Mouse (Mus musculus): ENCODE data around the gene 4931429L15Rik.
A peak's percentile ranks its signal among the peaks of the same experiment; 100 is the strongest.

Gene 4931429L15Rik

DNA sequence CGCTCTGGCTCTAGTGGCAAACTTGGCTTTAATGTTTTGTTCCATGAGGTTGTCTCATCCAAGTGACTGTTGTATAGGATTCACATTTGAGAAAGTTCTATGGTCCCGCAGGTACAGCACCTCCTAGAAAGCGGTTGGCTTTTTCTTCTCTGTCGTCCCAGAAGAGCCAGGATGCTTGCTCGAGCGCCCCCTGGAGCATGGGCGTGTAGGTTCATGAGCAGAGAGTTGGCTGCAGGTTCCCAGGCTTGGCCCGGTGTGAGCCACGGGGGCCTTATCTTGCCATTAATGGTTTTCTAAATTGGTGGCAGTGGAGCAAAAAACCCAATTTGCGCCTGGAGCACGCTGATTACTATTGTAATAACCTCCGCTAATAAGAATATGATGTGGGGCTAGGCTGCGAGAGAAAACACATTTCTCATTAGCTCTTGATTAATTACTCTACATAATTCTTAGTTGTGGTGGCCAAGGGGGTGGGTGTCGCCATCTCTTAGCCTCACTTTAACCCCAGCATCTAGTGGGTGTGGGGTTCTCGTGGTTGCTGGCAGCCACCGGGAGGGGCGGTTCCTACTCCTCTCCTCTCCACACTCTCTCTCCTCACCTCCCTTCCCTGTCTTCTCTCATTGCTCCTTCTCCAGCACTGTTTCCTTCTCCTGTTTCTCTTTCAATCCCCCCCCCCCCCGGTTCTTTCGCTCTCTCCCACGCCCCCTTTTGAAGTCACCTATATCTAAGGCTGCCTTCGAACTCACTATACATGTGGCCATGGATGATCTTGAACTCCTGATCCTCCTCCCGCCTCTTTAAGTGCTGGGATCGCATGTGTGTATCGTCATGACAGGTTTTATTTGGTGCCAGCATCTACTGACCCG lies 8.2 kb upstream of the 4931429L15Rik start:
- no peak for DNase-seq

DNA sequence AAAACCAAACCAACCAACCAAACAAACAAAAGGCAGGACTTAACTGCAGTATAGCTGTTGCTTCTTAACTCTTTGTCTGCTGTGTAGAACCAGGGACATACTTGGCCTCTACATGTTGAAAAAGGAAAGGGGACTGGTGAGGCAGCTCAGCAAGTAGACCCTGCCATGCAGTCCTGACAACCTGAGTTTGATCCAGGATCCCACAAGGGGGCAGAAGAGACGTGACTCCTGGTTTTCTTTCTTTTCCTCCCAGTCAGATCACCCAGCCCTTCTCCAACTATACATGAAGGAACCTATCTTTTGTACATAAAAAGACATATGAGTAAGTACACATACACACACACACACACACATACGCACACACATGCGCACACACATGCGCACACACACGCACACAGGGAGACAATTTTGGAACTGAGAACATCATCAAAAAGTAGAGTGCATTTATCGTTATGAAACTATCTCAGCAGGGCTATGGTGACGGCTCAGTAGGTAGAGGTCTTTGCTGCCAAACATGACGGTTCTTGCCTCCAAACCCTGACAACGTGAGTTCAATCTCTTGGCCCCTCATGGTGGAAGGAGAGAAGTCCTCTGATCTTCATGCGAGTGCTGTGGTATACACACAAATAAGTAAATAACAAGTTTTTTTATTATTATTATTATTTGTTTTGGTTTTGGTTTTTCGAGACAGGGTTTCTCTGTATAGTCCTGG lies 7.1 kb upstream of the 4931429L15Rik start:
- no peak for DNase-seq

DNA sequence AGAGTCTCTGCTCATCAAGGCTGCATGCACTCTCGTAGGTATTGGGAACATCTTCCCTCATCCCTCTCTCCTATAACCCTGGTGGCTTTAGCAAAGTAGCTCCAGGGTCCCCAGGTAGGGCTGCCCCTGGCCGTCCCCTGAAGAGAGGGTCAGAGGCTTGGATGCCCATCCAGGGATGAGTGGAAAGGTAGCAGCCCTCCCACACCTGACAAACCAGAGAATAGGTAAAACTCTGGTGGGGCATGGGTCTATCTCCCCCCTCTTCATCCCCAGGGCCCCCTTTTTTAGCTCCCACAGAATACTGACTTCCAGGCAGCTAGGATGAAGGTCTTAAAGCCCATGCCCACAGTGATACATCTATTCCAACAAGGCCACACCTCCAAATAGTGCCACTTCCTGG lies 675 bp upstream of the 4931429L15Rik start:
- no peak for DNase-seq

DNA sequence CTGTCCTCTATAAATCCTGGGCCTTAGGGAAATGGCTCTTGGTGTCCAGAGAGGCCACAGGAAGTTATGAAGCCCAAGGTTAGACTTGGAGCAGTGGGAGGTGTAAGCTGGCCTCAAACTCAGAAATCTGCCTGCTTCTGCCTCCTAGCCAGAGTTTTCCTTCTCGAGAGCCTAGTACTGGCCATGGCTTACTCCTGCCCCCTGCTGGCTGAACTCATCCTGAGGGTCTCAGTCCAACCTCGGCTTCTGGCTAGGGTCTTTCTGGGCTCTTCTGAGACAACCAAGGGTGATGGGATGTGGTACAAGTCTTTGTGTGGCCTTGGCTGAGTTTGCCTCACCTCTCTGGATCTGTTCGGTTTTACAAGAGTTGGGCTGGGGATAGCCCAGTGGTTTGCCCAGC lies 1.8 kb downstream of the 4931429L15Rik start:
- no peak for DNase-seq

DNA sequence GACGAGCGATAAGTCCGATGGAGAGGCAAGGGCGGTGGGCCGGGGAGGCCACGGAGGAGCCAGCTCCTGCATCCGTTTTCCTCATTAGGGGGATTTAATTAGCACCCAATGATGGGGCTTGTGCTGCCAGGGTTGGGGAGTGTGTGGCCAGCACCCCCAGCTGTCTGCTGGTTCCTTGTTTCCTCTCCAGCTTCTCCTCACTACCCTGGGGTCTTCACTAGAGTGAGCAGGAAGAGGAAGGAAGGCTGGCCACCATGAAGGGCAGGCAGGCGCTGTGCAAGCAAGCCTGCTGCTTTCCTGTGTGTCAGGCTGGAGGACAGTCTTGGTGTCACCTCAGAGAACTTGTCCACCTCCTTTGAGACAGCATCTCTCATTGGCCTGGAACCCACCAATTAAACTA lies 2.9 kb downstream of the 4931429L15Rik start:
- DNase-seq, result no peak

DNA sequence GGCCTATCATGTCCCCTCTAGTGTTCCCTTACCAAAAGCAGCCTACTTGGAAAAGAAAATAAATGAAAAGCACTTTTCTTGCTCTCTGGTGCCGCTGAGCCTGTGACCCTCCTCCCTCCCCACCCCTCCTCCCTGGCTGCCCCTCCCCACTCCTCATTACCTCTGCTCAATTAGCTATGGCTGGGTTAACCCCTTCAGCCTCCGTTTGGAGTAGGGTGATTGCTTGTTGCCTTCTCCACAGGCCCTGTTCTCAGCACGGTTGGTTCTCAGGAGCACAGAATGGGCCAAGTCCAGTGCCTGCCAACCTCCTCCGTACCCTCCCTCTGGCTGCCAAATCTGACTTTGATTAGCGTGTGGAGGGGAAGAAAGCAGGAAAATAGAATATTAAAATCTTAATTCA lies 3.4 kb downstream of the 4931429L15Rik start:
- no peak for DNase-seq

DNA sequence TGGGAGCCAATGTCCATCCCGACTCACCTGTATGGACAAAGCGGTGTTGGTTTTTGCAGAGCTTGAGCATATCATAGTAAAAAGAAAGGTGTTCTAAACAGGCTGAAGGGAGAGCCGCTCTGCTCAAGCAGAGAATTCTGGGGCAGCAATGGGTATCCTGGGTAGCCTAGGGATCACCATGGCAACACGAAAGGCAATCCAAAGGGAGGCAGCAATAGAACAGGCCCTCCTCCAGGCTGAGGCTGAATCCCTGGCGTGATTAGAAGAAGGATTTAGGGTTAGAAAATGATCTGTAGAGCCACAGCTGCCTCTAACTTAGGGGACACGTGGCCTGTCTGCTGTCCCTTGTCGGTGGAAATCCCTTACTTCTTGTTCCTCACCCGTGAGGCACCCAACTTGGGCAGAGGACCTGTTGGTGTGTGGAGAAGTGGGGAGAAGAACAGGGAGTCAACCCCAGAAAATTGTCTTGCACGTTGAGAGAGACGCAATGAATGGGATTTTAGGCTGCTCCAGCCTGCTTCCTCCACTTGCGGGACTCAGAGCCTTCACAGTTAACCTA lies 3.9 kb downstream of the 4931429L15Rik start:
- DNase-seq, result peak; percentile 51

DNA sequence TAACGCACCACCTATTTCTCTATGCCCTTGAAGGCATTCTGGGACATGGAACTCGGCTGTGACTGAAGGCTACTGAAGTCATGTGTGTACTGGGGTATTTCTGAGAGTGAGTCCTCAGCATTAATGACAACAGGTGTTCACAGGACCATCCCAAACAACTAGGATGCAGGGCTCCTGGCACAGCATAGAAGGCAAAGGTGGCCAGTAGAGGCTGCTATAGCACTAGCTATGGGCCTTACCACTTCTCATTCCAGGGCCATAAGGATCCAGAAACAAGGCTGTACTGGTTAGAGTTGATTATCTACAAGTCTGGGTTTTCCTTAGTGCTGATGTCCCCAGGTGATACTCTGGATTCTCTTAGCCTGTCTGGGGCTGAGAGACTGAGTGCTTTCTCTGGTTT lies 4.9 kb downstream of the 4931429L15Rik start:
- no peak for DNase-seq

DNA sequence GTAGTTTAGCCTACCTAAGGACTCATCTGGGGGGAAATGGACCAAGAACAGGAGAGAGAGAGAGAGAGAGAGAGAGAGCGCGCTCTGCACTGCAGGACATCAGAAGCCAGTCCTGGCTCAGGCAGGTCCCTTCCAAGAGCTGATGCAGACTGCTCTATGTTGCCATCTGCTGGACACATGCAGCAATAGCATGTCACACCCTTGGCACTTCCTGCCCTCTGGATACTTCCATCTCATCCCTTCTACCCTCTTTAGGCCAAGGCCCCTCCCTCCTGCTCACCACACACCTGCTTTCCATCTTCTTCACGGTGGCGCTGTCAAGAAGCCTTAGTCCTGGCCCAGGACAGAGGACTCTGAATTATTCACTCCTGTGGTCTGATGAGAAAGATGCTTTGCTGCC lies 5.3 kb downstream of the 4931429L15Rik start:
- peak; percentile 60 for DNase-seq

DNA sequence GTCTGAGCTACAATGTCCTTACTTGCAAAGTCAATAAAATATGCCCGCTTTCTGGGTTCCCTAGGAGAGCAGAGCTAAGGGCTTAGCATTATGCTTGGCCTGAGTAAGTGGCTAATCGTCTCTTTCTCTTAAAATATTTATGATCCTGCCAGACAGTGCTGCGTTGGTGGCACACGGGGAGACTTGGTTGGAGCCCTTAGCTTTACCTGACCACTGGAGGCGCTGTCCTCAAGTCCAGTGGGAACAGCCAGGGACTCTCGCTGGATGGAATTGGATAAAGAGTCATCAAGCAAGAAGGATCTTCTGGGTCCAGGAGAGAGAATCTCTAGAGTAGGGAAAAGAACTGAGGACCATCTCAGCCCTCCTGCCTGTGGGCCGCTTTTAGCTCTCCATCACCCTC lies 10.7 kb downstream of the 4931429L15Rik start:
- DNase-seq, result no peak

DNA sequence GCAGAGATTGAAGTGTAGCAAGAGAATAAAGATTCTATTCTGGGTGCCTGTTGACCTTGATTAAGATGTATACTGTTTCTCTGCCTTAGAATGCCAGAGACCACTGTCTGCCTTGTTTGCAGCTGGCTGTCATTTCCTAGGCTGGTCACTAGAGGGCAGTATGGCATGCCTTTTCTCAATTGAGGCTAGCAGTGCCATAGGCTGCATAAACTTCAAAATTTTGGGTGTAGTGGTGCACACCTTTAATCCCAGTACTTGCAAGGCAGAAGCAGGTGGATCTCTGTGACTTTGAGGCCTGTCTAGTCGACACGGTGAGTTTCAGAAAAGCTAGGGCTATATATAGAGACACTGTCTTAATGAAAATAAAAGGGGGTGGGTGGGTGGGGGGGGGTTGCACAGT lies 17.6 kb downstream of the 4931429L15Rik start:
- peak; percentile 26 for DNase-seq

DNA sequence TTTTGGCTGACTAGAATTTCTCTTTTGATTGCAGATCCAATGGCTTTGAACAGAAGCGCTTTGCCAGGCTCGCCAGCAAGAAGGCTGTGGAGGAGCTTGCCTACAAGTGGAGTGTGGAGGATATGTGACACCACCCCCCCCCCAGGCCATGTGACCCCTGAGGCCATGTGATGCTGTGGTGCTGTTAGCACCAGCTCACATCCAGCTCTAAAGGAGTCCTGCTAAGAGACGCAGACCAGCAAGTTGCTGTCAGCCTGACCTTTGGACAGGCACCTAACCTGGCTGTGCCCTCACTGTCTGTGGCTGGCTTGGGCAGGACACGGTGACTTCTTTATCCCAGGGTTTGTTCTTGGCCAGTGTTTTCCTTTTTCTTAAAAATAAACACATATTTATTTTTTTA lies 21.4 kb downstream of the 4931429L15Rik start:
- DNase-seq, result no peak

DNA sequence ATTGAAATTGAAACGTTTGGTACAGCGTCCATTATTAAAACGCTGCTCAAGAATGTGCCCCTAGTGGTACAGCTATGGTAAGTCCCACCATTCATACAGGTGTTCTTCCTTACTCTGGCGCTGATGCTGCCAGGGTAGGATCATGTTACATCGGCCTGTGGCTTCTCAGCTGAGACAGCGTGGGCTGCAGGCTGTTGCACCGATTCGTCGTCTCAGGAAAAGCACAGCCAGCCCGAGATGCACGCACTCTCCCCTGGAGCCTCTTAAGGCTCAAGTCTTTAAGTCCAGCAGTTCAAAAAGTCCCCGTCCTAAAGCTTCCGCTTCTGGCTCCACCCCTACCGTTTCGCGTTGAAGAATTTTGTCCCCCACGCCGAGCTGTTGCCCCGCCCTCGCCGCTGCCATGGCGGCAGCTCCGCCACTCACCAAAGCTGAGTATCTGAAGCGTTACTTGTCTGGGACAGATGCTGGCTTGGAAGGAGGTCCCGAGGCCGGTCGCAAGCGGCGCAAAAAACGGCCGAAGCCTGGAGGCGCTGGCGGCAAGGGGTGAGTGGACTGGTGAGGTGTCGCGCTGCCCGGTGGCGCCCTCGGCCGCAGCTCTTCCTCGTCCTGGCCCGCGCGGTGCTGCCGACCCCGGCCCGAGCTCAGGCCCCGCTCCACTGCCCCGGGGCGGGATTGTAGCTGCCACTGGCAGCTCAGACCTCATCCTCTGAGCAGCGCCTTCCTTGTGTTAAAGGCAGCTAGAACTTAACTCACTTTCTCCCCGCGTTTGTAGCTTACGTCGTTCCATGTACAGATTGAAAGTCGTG lies 37.0 kb downstream of the 4931429L15Rik start, which contains the start of gene Bud13:
Gene Bud13 (plus strand): TSS at position 378 of the 806 bp plus-strand sequence.
- DNase-seq, result peak; percentile 93

DNA sequence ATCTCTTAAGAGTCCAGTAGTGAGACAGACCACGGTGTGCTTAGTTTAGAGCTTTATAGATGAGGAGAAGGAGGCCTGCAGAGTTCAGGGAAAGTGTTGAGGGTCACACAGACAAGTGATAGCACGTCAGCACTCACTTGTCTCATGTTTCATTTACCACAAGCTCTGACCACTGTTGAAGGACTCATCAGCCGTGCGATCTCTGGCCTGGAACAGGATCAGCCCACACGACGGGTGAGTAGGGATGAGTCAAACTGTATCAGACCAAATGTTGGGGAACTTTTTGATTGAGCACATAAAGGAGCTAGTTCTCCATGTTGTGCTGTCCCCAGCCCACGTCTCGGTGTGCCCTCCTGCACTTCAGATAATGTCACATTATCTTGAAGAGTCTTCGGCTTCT lies 45.3 kb downstream of the 4931429L15Rik start:
- DNase-seq, result no peak

DNA sequence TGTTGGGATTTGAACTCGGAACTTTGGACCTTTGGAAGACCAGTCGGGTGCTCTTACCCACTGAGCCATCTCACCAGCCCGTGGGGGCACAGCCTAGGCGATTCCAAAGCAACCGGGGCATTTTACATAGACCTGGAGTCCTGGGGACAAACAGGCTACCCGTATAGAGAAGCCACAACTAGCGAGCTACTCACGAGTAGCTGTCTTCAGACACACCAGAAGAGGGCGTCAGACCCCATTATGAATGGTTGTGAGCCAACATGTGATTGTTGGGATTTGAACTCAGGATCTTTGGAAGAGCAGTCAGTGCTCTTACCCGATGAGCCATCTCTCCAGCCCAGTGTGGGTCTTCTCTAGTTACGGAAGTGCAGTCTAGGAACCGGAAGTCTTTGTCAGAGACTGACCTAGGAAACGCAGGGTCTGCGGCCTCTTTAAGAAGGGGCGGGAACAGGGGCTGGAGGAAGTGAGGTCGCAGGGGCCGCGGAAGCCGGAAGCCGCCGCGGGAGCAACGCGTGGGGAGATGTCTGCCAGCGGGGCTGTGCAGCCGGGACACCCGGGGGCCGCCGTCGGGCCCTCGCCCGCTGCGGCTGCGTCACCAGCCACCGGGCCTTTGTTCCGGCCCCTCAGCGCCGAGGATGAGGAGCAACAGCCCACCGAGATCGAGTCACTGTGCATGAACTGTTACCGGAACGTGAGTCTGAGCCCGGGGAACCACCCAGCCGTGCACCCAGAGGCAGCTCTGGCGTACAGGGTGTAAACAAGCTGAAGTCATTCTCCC lies 46.9 kb downstream of the 4931429L15Rik start, which contains the start of gene Zpr1:
Gene Zpr1 (plus strand): TSS at position 388 of the 778 bp plus-strand sequence.
- peak; percentile 90 for DNase-seq

DNA sequence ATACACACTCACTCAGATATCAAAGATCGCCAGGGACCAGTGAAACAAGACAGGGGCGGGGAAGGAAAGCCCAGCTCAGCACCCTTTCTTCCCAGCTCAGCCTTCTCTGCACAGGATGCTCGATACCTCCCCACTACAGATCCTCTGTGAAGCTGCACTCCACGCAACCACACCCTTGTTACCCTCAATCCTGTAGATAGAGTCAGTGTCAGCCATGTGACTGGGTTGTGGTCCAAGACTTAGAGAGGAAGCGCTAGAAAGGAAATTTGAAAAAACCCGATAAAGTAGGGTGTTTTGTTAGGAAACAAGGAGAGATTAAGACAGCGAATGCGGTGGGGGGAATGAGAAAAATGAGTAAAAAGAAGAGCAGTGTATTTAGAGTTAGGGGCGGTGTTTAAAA lies 47.7 kb downstream of the 4931429L15Rik start:
- no peak for DNase-seq

DNA sequence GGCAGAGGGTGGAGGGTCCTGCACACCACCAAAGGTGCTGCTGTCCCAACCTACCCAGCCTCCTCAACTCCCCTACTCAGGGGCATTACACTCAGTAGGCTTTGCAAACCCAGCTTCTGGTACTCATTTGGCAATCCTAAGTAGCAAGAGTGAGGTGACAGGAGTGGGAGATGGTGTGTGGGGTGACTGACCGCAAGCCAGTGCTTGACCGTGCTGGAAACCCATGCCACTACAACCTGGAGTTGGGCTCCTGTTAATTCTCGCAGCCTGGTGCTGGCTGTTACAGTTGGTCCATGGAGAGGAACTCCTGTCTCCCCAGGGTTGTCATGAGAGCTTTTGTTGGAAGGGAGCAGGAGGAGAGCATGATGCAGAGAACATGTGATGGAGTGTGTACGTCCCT lies 49.0 kb downstream of the 4931429L15Rik start:
- no peak for DNase-seq

DNA sequence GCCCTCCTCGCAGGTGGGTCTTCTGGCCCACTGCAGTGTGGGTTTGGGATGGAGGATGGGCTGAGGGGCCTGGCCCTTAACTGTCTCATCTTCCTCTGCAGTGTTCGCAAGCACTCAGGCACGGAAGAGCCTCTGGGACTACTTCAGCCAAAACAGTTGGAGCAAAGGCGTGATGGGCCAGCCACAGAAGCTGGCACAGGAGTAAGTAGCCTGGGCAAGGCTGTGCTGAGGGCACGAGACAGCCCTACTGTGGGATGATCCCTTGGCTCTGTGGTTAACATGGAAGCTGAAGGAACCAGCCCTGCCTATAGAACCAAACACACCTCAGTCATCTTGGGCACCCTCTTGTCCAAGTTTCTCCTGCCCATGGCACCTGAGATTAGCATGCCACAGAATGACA lies 50.7 kb downstream of the 4931429L15Rik start:
- no peak for DNase-seq

DNA sequence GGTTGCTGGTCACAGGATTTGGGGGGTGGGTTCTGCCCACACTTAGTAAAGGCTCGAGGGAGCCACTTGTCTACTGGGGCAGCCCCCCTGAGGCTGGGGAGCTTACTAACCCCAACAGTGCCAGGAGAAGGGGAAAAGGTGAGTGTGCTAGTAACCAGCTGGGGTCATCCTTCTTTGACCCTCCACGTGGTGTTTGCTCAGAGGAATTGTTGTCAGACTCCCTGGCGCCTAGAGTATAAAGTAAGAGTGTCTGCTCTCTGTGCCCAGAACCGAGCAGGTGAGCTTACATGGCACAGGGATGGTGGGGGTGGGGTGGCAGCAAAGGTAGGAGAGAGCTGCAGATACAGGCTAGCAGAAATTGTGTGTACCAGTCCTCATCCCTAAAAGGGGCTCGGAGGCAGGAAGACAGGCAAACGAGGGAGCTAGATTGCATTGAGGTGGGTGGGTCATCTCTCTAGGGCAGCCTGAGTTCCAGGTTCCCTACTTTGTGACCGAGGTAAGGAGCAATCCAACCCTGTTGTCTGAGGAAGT lies 51.4 kb downstream of the 4931429L15Rik start, which contains the start of gene Apoa5:
Gene Apoa5 (plus strand): TSS at position 291 of the 531 bp plus-strand sequence.
- no peak for DNase-seq

DNA sequence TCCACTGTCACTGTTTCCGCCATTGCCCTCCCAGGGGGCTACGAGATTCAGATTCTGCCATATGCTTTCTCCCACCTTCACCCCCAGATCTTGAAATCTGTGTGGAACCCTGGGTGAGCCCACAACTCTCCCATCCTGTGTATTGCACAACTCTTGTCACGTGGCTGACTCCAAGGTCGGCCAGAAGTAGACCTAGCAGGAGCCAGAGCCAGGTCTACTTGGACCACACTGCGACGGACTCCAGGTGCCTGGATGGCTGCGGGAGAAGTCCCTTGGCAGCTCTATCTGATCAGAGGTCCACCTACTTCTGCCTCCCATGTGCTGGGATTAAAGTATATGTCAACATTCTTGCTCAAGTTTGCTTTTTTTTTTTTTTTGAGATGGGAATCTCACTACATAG lies 58.7 kb downstream of the 4931429L15Rik start:
- DNase-seq, result no peak

DNA sequence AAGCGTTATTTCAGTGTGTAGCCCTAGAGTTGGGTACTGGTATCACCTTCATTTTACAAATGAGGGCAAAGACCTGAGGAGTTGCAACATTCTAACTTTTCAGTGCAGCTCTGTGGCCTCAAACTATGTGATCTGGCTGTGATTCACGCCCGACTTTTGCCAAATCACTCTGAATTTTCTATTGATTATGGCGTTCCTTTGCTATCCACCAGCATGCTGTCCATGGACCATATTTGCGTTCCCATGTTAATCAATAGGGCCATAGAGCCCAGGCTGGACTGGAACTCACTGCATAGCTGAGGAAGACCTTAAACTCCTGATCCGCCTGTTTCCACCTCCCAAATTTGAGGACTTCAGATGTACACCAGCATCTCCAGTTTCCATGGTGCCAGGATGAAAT lies 60.7 kb downstream of the 4931429L15Rik start:
- DNase-seq, result no peak

DNA sequence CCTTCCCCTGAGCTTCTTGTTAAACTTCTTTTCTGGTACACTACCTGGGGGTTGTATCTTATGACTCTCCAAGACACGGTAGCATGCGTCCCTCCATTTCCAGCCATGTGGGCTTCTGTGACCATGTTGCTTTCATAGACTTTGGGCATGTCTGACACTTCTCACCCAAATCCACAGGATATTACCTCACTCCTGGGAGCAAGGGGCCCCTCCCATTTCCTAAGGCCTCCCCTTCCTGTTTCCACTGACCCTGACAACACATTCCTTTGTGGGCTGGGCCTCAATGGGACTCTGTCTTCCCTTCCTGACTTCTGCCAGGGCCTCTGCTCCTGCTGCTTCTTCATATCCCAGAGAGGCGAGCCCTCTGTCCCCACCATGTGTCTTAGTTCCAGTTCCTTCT lies 62.2 kb downstream of the 4931429L15Rik start:
- no peak for DNase-seq

All from right cerebral cortex, postnatal 25 days (tissue).